Mouse (Mus musculus) kidney, postnatal 0 days (tissue): ENCODE results near the gene Gale. TPM values are rescaled to one million over a fixed set of nuclear protein-coding genes. Genes with fewer than 3 reads are reported as not detected.
A peak's percentile ranks its signal among the peaks of the same experiment; 100 is the strongest.

Experiments
- ATAC-seq: fragments of 200-750 bp; cut with Nextera tagmentation; replicated peaks from 2 replicates; pipeline ENCODE4 v1.8.0; 2017; ENCODE audit warnings: low read depth, moderate number of reproducible peaks, moderate TSS enrichment, moderate library complexity; ENCODE audit not compliant: low FRiP score
- DNase-seq: peaks from one replicate; pipeline ENCODE4 v3.0.0-alpha.2; 2016; ENCODE audit warnings: low spot score
- H3K27ac ChIP-seq: fragments of 300-500 bp; sonication (generic); 2 replicates; pipeline ENCODE4 v1.5.1; 2014; ENCODE audit warnings: mild to moderate bottlenecking
- H3K27me3 ChIP-seq: fragments of 300-500 bp; sonication (generic); 2 replicates; pipeline ENCODE4 v1.6.1; 2014; ENCODE audit warnings: low read length, mixed read lengths; ENCODE audit not compliant: insufficient read depth
- H3K36me3 ChIP-seq: fragments of 300-500 bp; sonication (generic); 2 replicates; pipeline ENCODE4 v1.6.1; 2014; ENCODE audit warnings: low read length, mixed read lengths; ENCODE audit not compliant: insufficient read depth
- H3K4me1 ChIP-seq: fragments of 300-500 bp; sonication (generic); replicated peaks from 2 replicates; pipeline ENCODE4 v1.6.1; 2014; ENCODE audit warnings: antibody characterized with exemption, low read length, mixed read lengths; ENCODE audit not compliant: insufficient read depth
- H3K4me2 ChIP-seq: fragments of 300-500 bp; sonication (generic); 2 replicates; pipeline ENCODE4 v1.6.1; 2014; ENCODE audit warnings: mild to moderate bottlenecking, low read length, moderate library complexity, mixed read lengths
- H3K4me3 ChIP-seq: fragments of 300-500 bp; sonication (generic); replicated peaks from 2 replicates; pipeline ENCODE4 v1.5.1; 2014; ENCODE audit warnings: low read depth, low read length
- H3K9ac ChIP-seq: fragments of 300-500 bp; sonication (generic); 2 replicates; pipeline ENCODE4 v1.6.1; 2014; ENCODE audit warnings: low read depth, low read length
- H3K9me3 ChIP-seq: fragments of 300-500 bp; sonication (generic); replicated peaks from 2 replicates; pipeline ENCODE4 v1.6.1; 2016; ENCODE audit warnings: low read length, inconsistent platforms, mixed read lengths
- CTCF ChIP-seq: IDR thresholded peaks from 2 replicates; pipeline ENCODE4 v1.5.1; 2016; ENCODE audit warnings: antibody characterized with exemption, low read depth, mild to moderate bottlenecking, moderate library complexity
- WGBS: fragments of 180-500 bp; shearing (Covaris S2); extraction: QIAGEN DNeasy Blood & Tissue Kit; methylation state at CpG from one replicate; pipeline ENCODE4 v1.1.7; 2014; 5-methylcytosine and 5-hydroxymethylcytosine counted together
- polyA plus RNA-seq: library from polyadenylated mRNA; unstranded; fragments of >200 nt; fragmentation: Nextera tagmentation; extraction: Ambion mirVana; gene quantifications from 2 replicates; pipeline ENCODE4 v1.2.1, GENCODE M21; 2015

Gale gene
- polyA plus RNA-seq: 25.1 and 30.0 TPM in 2 replicates

- Histone ChIP-seq H3K9me3 (no peaks in the 10 kb centered on the region), H3K36me3 (peaks cover 34% of the 10 kb centered on the region), H3K4me3 (peak within 1 kb of the TSS; percentile 54), H3K4me1 (peaks cover 8% of the 10 kb centered on the region), H3K27ac (peak within 1 kb of the TSS; percentile 90), H3K9ac (peak within 1 kb of the TSS; percentile 72), H3K27me3 (no peaks in the 10 kb centered on the region), H3K4me2 (peak within 1 kb of the TSS; percentile 95)
- DNase-seq (peak; percentile 97), ATAC-seq (peak; percentile 89)
- TF ChIP-seq CTCF: no peak
- WGBS: under 1% methylated on average over 56 of the region's 56 CpGs
These were observed at the start of gene Gale for GRCm38 (mm10) chr4:135963457-135964193. TSS of gene Gale (plus strand) at chr4:135963727.

- peak; percentile 48 for DNase-seq
- H3K27me3 ChIP-seq: no peaks in the 10 kb centered on the region
- WGBS: 57% methylated on average over 13 of the region's 13 CpGs
- H3K4me3 ChIP-seq: no peak overlapping the region
- H3K9ac ChIP-seq: no peak overlapping the region
- no peak for ATAC-seq
- no peak overlapping the region for H3K4me2 ChIP-seq
- peak overlapping the region; percentile 27; the same call in 1 of the 2 replicates for H3K27ac ChIP-seq
- H3K9me3 ChIP-seq: no peaks in the 10 kb centered on the region
- no peak for TF ChIP-seq CTCF
- 0 out of 2 replicates have a peak, but pooled peaks cover 6% of the 10 kb centered on the region for H3K36me3 ChIP-seq
- no peaks in the 10 kb centered on the region; the same call in 1 of the 2 replicates for H3K4me1 ChIP-seq
These were observed 44.8 kb upstream of the Gale start for GRCm38 (mm10) chr4:135918635-135919279.

- Histone ChIP-seq H3K27ac (peak overlapping the region; percentile 27; the same call in 1 of the 2 replicates), H3K36me3 (0 out of 2 replicates have a peak, but pooled peaks cover 6% of the 10 kb centered on the region), H3K4me1 (no peaks in the 10 kb centered on the region; the same call in 1 of the 2 replicates), H3K9me3 (no peaks in the 10 kb centered on the region), H3K9ac (no peak overlapping the region), H3K4me2 (no peak overlapping the region), H3K4me3 (no peak overlapping the region), H3K27me3 (no peaks in the 10 kb centered on the region)
- DNase-seq (no peak), ATAC-seq (no peak)
- 73% methylated on average over 3 of the region's 3 CpGs for whole genome bisulfite sequencing
- no peak for TF ChIP-seq CTCF
These were observed 44.3 kb upstream of the Gale start for GRCm38 (mm10) chr4:135919280-135919639.

- Histone ChIP-seq H3K27me3 (no peaks in the 10 kb centered on the region), H3K27ac (peak within 1 kb of the TSS; percentile 81), H3K9me3 (no peaks in the 10 kb centered on the region), H3K4me2 (peak within 1 kb of the TSS; percentile 89), H3K4me3 (peak within 1 kb of the TSS; percentile 77), H3K9ac (peak within 1 kb of the TSS; percentile 64), H3K4me1 (no peaks in the 10 kb centered on the region; the same call in 1 of the 2 replicates), H3K36me3 (0 out of 2 replicates have a peak, but pooled peaks cover 10% of the 10 kb centered on the region)
- peak; percentile 94 for ATAC-seq
- WGBS: 2% methylated on average over 60 of the region's 60 CpGs
- TF ChIP-seq CTCF: peak; percentile 83
- peak; percentile 99 for DNase-seq
These were observed 43.0 kb upstream of the Gale start, which contains the start of gene Fuca1 for GRCm38 (mm10) chr4:135920304-135921241. TSS of gene Fuca1 (plus strand) at chr4:135920735.

- peak overlapping the region; percentile 77 for H3K4me3 ChIP-seq
- peak overlapping the region; percentile 81 for H3K27ac ChIP-seq
- H3K9me3 ChIP-seq: no peaks in the 10 kb centered on the region
- DNase-seq: peak; percentile 51
- peak overlapping the region; percentile 89 for H3K4me2 ChIP-seq
- no peak for TF ChIP-seq CTCF
- ATAC-seq: no peak
- no peaks in the 10 kb centered on the region for H3K27me3 ChIP-seq
- H3K36me3 ChIP-seq: 0 out of 2 replicates have a peak, but pooled peaks cover 17% of the 10 kb centered on the region
- WGBS: 4% methylated on average over 26 of the region's 26 CpGs
- no peaks in the 10 kb centered on the region; the same call in 1 of the 2 replicates for H3K4me1 ChIP-seq
- peak overlapping the region; percentile 64 for H3K9ac ChIP-seq
These were observed 42.0 kb upstream of the Gale start for GRCm38 (mm10) chr4:135921257-135922120.
